Mouse (Mus musculus): ENCODE results near the gene Ttc23. TPM values are rescaled to one million over a fixed set of nuclear protein-coding genes. Genes with fewer than 3 reads are reported as not detected.
A peak's percentile ranks its signal among the peaks of the same experiment; 100 is the strongest.

Ttc23 gene
- total RNA-seq, 4 experiments from 2014 or later = 6.6 to 7.9 (median 7.3) TPM

- no peak for DNase-seq (ENCODE audit: low spot score in 2 of 2)
These were observed 149.9 kb downstream of the Ttc23 start for GRCm38 (mm10) chr7:67797065-67797464.

- DNase-seq (ENCODE audit: low spot score in 2 of 2) = no peak
These were observed 151.3 kb downstream of the Ttc23 start for GRCm38 (mm10) chr7:67798476-67798875.

- DNase-seq (ENCODE audit: low spot score in 2 of 2) = no peak
These were observed 153.3 kb downstream of the Ttc23 start for GRCm38 (mm10) chr7:67800547-67800946.

GRCm38 (mm10) chr7:67801022-67801421 is 153.8 kb downstream of the Ttc23 start:
- DNase-seq (ENCODE audit: low spot score in 2 of 2) = no peak

GRCm38 (mm10) chr7:67803015-67803856 is 156.0 kb downstream of the Ttc23 start:
- peak; percentile 33 to 74 for DNase-seq (ENCODE audit: low spot score in 2 of 2)

GRCm38 (mm10) chr7:67803857-67804215 is 156.6 kb downstream of the Ttc23 start:
- no peak for DNase-seq (ENCODE audit: low spot score in 2 of 2)

Small RNA genes lying within 50 kb of the gene (microRNA-seq; reads per million reads assigned to microRNA genes)
- gene Gm23844 = 0 reads per million in 2 experiments

Other genes starting within 250 kb of the Ttc23 start
- 10 to 100 TPM; 26.5 to 45.6 (median 42.1) TPM for gene Lrrc28, start 2.1 kb upstream of the Ttc23 start, total RNA-seq (2022)
- 10 to 100 TPM; 19.7 to 21.7 (median 20.6) TPM for gene Synm, start 112.3 kb downstream of the Ttc23 start, total RNA-seq (2022)

Data from layer of hippocampus, adult 8-10 months (tissue).